Mouse (Mus musculus): ENCODE results near the gene Pdzrn3. TPM values are rescaled to one million over a fixed set of nuclear protein-coding genes. Genes with fewer than 3 reads are reported as not detected.

The Pdzrn3 gene
- polyA plus RNA-seq, 2 experiments = 16.5 to 37.9 TPM

GRCm38 (mm10) chr6:101101709-101102654, 275.7 kb downstream of the Pdzrn3 start:
- peak; percentile 50; the same call in 1 of the 2 replicates for ATAC-seq (ENCODE audit: low FRiP score, low read depth)
- DNase-seq (ENCODE audit: low spot score) = peak; percentile 48

More at GRCm38 (mm10) chr6:101101709-101102654, 275.7 kb downstream of the Pdzrn3 start:
- H3K27ac ChIP-seq (replicated peaks; ENCODE audit: low read depth, low read length) = no peak overlapping the region
- no peaks in the 10 kb centered on the region for H3K4me1 ChIP-seq (ENCODE audit: control insufficient read depth, insufficient read depth, low read length)
- no peak overlapping the region for H3K4me2 ChIP-seq (replicated peaks; ENCODE audit: low read depth, low read length, severe bottlenecking)
- no peak overlapping the region for H3K9ac ChIP-seq (ENCODE audit: low read depth, low read length, severe bottlenecking)
- no peak for TF ChIP-seq POLR2A (IDR thresholded peaks at IDR 0.05; ENCODE audit: borderline replicate concordance, extremely low read depth, insufficient read depth, insufficient read length)
- no peaks in the 10 kb centered on the region for H3K27me3 ChIP-seq (ENCODE audit: control insufficient read depth, insufficient read depth, low read length)
- WGBS = 46% methylated on average over 14 of the region's 14 CpGs
- no peaks in the 10 kb centered on the region for H3K9me3 ChIP-seq (ENCODE audit: control insufficient read depth, low read length)
- no peak overlapping the region for H3K4me3 ChIP-seq (replicated peaks; ENCODE audit: low read length)
- H3K36me3 ChIP-seq (ENCODE audit: control insufficient read depth, insufficient read depth, low read length) = no peaks in the 10 kb centered on the region
